Mouse (Mus musculus) forebrain, embryonic 16.5 days (tissue): Measurements from ENCODE around the gene Fgfr2. TPM values are rescaled to one million over a fixed set of nuclear protein-coding genes. Genes with fewer than 3 reads are reported as not detected.

ENCODE experiments used
- ATAC-seq: fragments of 200-750 bp; cut with Nextera tagmentation; 2 replicates; pipeline ENCODE4 v1.8.0; 2017; ENCODE audit warnings: mild to moderate bottlenecking, moderate library complexity
- H3K27ac ChIP-seq: fragments of 300-500 bp; sonication (generic); 2 replicates; pipeline ENCODE4 v1.5.1; 2014; ENCODE audit warnings: low read length, control low read depth
- H3K27me3 ChIP-seq: fragments of 300-500 bp; sonication (generic); replicated peaks from 2 replicates; pipeline ENCODE4 v1.6.1; 2014; ENCODE audit warnings: low read length; ENCODE audit not compliant: control insufficient read depth, insufficient read depth
- H3K36me3 ChIP-seq: fragments of 300-500 bp; sonication (generic); 2 replicates; pipeline ENCODE4 v1.6.1; 2014; ENCODE audit not compliant: control insufficient read depth, insufficient read depth
- H3K4me1 ChIP-seq: fragments of 300-500 bp; sonication (generic); replicated peaks from 2 replicates; pipeline ENCODE4 v1.6.1; 2014; ENCODE audit warnings: low read length; ENCODE audit not compliant: control insufficient read depth, insufficient read depth
- H3K4me2 ChIP-seq: fragments of 300-500 bp; sonication (generic); 2 replicates; pipeline ENCODE4 v1.6.1; 2014; ENCODE audit warnings: mild to moderate bottlenecking, low read length, control low read depth
- H3K4me3 ChIP-seq: fragments of 300-500 bp; sonication (generic); replicated peaks from 2 replicates; pipeline ENCODE4 v1.5.1; 2014; ENCODE audit warnings: mild to moderate bottlenecking, low read length, control low read depth
- H3K9ac ChIP-seq: fragments of 300-500 bp; sonication (generic); replicated peaks from 2 replicates; pipeline ENCODE4 v1.6.1; 2014; ENCODE audit warnings: low read depth, low read length, control low read depth
- H3K9me3 ChIP-seq: fragments of 300-500 bp; sonication (generic); 2 replicates; pipeline ENCODE4 v1.6.1; 2016; ENCODE audit warnings: low read length; ENCODE audit not compliant: control insufficient read depth
- WGBS: fragments of 180-500 bp; shearing (Covaris S2); extraction: QIAGEN DNeasy Blood & Tissue Kit; methylation state at CpG from one replicate; pipeline ENCODE4 v1.1.7; 2014; 5-methylcytosine and 5-hydroxymethylcytosine counted together
- polyA plus RNA-seq: library from polyadenylated mRNA; unstranded; fragments of >200 nt; fragmentation: Nextera tagmentation; extraction: Ambion mirVana; gene quantifications from 2 replicates; pipeline ENCODE4 v1.2.1, GENCODE M21; 2015

Gene Fgfr2
- polyA plus RNA-seq, 1 experiment from 2014 or later: 39.2 TPM

GRCm38 (mm10) chr7:130307036-130307435, 2816.1 kb downstream of the Fgfr2 start:
- Histone ChIP-seq H3K27me3 (no peaks in the 10 kb centered on the region), H3K4me3 (no peak overlapping the region), H3K4me2 (no peak overlapping the region), H3K4me1 (no peaks in the 10 kb centered on the region), H3K36me3 (no peaks in the 10 kb centered on the region), H3K27ac (no peak overlapping the region), H3K9ac (no peak overlapping the region), H3K9me3 (no peaks in the 10 kb centered on the region)
- WGBS: 92% methylated on average over 3 of the region's 3 CpGs
- no peak for ATAC-seq

DNA sequence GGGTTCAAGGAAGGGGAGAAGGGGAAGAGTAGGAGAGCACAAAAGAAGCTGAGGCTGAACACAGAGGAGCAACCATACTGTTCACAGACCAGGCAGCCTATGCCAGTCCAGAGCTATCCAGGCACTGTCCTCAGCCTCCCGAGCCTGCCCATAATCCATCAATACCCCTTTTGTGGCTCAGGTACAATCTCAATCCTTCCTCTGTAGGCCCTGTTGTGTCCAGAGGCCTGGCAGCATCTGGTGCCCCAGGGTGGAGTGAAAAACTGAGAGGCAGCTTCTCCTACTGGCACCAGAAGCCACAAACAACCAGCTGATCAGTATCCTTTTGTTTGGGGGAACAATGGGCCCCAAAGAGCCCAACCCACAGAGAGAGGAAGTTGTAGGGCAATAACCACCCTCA, 2818.5 kb downstream of the Fgfr2 start:
- Histone ChIP-seq H3K4me2 (no peak overlapping the region), H3K4me1 (no peaks in the 10 kb centered on the region), H3K4me3 (no peak overlapping the region), H3K36me3 (no peaks in the 10 kb centered on the region), H3K9me3 (no peaks in the 10 kb centered on the region), H3K27me3 (no peaks in the 10 kb centered on the region), H3K9ac (no peak overlapping the region), H3K27ac (no peak overlapping the region)
- 75% methylated on average over 1 of the region's 1 CpGs for WGBS
- ATAC-seq: no peak

- Histone ChIP-seq H3K9ac (no peak overlapping the region), H3K27ac (no peak overlapping the region), H3K4me1 (no peaks in the 10 kb centered on the region), H3K36me3 (no peaks in the 10 kb centered on the region), H3K27me3 (no peaks in the 10 kb centered on the region), H3K4me2 (no peak overlapping the region), H3K4me3 (no peak overlapping the region), H3K9me3 (no peaks in the 10 kb centered on the region)
- WGBS: 56% methylated on average over 8 of the region's 8 CpGs
- ATAC-seq: no peak
These were observed 2819.7 kb downstream of the Fgfr2 start for GRCm38 (mm10) chr7:130303464-130303863.

GRCm38 (mm10) chr7:130300606-130301005, 2822.5 kb downstream of the Fgfr2 start:
- no peak for ATAC-seq
- no peaks in the 10 kb centered on the region for H3K9me3 ChIP-seq
- H3K9ac ChIP-seq: no peak overlapping the region
- WGBS: 94% methylated on average over 3 of the region's 3 CpGs
- H3K4me1 ChIP-seq: no peaks in the 10 kb centered on the region
- H3K36me3 ChIP-seq: no peaks in the 10 kb centered on the region
- H3K27ac ChIP-seq: no peak overlapping the region
- no peaks in the 10 kb centered on the region for H3K27me3 ChIP-seq
- no peak overlapping the region for H3K4me3 ChIP-seq
- no peak overlapping the region for H3K4me2 ChIP-seq

DNA sequence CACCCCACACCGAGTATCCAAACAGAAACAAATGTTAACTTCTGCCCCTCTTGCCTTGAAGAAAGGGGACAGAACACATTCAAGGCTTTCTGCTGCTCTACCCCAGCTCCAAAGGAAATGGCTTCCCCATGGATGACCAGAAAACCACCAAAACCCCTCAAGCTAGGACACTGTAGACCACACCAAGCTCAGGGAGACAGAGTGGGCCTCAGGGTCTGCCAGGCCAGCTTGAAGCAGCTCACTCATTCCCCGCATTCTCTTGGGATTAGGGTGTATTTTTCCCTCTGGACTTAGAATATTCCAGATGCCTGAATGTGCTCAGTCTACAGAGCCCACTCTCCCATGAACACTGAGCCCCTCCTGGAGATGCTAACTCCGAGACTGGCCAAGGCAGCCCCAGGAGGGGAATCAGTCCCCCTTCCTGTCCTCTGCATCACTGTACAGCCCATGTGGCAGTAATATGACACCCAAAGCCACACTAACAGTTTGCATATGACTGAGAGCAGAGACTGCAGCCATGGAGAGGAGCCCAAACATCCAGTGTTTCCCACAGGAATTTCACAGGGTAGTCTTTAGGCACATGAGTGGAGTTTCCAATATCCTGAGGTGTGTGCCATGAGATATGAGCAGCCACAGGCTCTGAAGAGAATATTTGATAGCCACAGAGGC, 2824.1 kb downstream of the Fgfr2 start:
- 82% methylated on average over 3 of the region's 3 CpGs for WGBS
- Histone ChIP-seq H3K4me2 (no peak overlapping the region), H3K9me3 (no peaks in the 10 kb centered on the region), H3K27me3 (no peaks in the 10 kb centered on the region), H3K9ac (no peak overlapping the region), H3K4me3 (no peak overlapping the region), H3K36me3 (no peaks in the 10 kb centered on the region), H3K27ac (no peak overlapping the region), H3K4me1 (no peaks in the 10 kb centered on the region)
- ATAC-seq: no peak

DNA sequence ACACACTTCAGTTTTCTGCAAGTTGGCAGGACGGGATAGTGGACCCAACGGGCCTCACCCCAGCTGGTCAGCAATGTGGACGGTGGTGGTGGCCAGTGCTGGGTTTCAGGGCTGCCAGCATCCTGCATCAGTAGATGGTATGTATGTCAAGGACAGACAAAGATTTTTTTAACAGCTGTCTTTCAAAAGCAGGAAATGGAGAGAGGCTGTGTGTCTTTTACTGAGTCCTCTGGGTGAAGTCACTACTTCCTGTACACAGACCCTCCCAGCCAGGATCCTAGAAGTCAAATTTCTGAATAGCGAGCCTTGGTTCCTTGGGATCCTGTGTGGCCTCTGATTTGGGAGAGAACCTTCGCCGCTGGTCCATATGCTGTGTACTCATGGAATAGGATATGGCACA, 2832.0 kb downstream of the Fgfr2 start:
- no peaks in the 10 kb centered on the region for H3K36me3 ChIP-seq
- H3K27me3 ChIP-seq: no peaks in the 10 kb centered on the region
- H3K27ac ChIP-seq: no peak overlapping the region
- WGBS: 81% methylated on average over 6 of the region's 6 CpGs
- H3K9ac ChIP-seq: no peak overlapping the region
- ATAC-seq: no peak
- H3K4me1 ChIP-seq: peaks cover 10% of the 10 kb centered on the region; the same call in 1 of the 2 replicates
- H3K9me3 ChIP-seq: no peaks in the 10 kb centered on the region
- H3K4me3 ChIP-seq: no peak overlapping the region
- no peak overlapping the region for H3K4me2 ChIP-seq

DNA sequence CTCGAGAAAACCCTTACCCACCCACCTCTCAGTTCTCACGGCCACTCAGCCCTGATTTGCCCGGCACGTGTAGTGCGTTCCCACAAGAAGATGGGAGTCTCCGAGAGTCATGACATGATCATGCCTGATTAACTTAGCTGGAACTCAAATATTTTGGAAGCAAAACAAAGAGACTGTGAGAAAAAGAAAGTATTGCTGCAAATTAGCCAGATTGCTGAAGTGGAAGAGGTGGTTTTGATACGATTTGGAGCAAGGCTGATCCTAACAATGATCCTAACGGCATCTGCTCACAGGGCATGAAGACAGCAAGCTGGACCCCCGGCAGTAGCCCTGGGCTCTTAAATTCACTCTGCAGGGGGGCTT, 2833.7 kb downstream of the Fgfr2 start:
- H3K36me3 ChIP-seq: no peaks in the 10 kb centered on the region
- H3K4me2 ChIP-seq: peak overlapping the region; percentile 28
- H3K4me3 ChIP-seq: no peak overlapping the region
- no peak overlapping the region for H3K9ac ChIP-seq
- H3K4me1 ChIP-seq: peaks cover 10% of the 10 kb centered on the region; the same call in 1 of the 2 replicates
- WGBS: 14% methylated on average over 9 of the region's 9 CpGs
- no peak overlapping the region for H3K27ac ChIP-seq
- no peaks in the 10 kb centered on the region for H3K27me3 ChIP-seq
- H3K9me3 ChIP-seq: no peaks in the 10 kb centered on the region
- ATAC-seq: no peak

DNA sequence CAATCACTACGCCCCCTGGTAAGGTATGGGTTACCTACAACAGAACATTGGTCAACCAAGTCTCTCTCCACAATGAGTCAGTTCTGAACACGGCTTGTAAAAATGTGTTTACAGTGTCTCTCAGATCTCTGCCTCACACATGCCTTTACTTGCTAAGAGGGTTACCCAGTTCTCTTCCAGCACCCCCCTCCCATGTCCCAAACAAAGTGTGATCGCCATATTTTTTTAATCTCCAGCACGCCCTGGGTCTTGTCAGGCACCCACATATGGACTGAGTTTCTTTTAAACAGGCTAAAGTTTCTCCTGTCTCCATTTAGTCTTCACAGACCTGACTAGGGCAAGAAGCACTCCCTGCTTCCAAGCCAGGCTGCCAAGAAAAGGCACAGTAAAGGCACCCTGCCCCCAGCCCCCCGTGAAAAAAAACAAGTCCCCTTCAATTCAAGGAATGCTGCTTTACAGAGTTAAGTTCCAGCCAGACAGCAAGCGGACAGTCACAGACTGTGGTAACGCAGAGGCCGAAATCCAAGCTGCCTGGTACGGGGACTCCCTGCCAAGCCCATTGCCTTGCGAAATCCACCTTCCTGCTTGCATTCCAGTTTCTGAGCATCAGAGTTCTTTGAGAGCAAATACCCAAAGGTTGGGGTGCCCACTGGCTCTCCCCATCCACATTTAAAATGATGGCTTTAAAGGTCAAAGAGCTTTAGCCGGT, 2834.3 kb downstream of the Fgfr2 start:
- Histone ChIP-seq H3K4me2 (peak overlapping the region; percentile 28), H3K4me1 (peaks cover 10% of the 10 kb centered on the region; the same call in 1 of the 2 replicates), H3K4me3 (no peak overlapping the region), H3K27ac (no peak overlapping the region), H3K9ac (no peak overlapping the region), H3K9me3 (no peaks in the 10 kb centered on the region), H3K36me3 (no peaks in the 10 kb centered on the region), H3K27me3 (no peaks in the 10 kb centered on the region)
- no peak for ATAC-seq
- WGBS: 44% methylated on average over 11 of the region's 11 CpGs

DNA sequence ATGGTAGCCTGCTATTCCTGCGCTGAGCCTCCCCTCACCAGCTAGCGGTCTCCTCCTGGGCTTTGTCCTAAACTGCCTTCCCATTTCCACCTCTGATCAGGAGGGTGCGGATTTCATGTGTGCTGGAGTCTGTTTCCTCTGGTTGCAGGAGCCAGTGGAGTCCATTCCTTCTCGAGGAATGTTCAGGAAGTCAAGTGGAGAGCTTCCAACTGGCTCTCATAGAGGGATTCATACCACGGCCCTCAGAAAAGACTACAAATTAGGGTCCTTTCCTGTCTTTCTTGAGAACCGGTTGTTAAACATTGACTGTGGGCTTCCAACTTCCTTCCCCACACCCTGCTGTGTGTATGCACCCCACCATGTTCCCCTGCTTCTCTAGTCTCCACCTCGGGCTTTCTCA, 2834.9 kb downstream of the Fgfr2 start:
- Histone ChIP-seq H3K4me3 (no peak overlapping the region), H3K36me3 (no peaks in the 10 kb centered on the region), H3K4me2 (no peak overlapping the region), H3K9me3 (no peaks in the 10 kb centered on the region), H3K27me3 (no peaks in the 10 kb centered on the region), H3K4me1 (peaks cover 14% of the 10 kb centered on the region), H3K27ac (no peak overlapping the region), H3K9ac (no peak overlapping the region)
- no peak for ATAC-seq
- WGBS: 74% methylated on average over 7 of the region's 7 CpGs
